Mouse (Mus musculus): ENCODE data around the gene Pla2g5. TPM values are rescaled to one million over a fixed set of nuclear protein-coding genes. Genes with fewer than 3 reads are reported as not detected.

Pla2g5 gene
- polyA plus RNA-seq, 1 experiment = 14.3 TPM

DNA sequence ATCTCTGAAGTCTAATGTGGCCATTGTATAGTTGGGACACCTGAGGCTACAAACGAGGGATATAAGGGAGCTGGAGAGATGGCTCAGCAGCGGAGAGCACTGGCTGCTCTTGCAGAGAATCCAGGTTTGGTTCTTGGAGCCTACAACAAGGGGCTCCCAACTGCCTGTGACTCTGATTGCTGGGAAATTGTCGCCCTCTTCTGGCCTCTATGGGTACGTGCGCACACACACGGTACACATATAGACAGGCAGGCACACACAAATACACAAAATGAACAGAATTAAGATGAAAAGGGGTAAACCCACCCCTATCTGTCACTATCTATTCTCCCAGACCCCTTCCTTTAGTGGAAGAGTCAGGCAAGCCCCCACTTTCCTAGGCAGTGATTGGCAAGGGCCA, 110.7 kb downstream of the Pla2g5 start:
- Histone ChIP-seq H3K36me3 (ENCODE audit: control insufficient read depth, insufficient read depth, low read length) (no peaks in the 10 kb centered on the region), H3K27ac (ENCODE audit: control insufficient read depth, insufficient read depth, low read depth, low read length) (no peak overlapping the region), H3K4me3 (ENCODE audit: control insufficient read depth, low read depth, low read length) (no peak overlapping the region), H3K4me1 (ENCODE audit: control insufficient read depth, insufficient read depth, low read length) (no peaks in the 10 kb centered on the region), H3K27me3 (ENCODE audit: control insufficient read depth, insufficient read depth, low read length) (no peaks in the 10 kb centered on the region)
- peak; percentile 42; the same call in 1 of the 2 replicates for TF ChIP-seq CTCF (IDR thresholded peaks at IDR 0.05; ENCODE audit: control insufficient read depth, insufficient read depth, insufficient replicate concordance, low read depth, low read length)
- no peak for TF ChIP-seq POLR2A (IDR thresholded peaks at IDR 0.05; ENCODE audit: control insufficient read depth, low read depth, low read length)

Other genes starting within 250 kb of the Pla2g5 start
- gene Vwa5b1, start 227.6 kb downstream of the Pla2g5 start, polyA plus RNA-seq (2012; rRNA removed) = 24.8 and 30.2 TPM in 2 replicates
- 148 and 161 TPM in 2 replicates for gene Pla2g2c, start 138.7 kb downstream of the Pla2g5 start, polyA plus RNA-seq (2012; rRNA removed)
- 371 and 394 TPM in 2 replicates for gene Ubxn10, start 126.3 kb downstream of the Pla2g5 start, polyA plus RNA-seq (2012; rRNA removed)
- not detected in 2 replicates for gene Pla2g2f, start 105.9 kb downstream of the Pla2g5 start, polyA plus RNA-seq (2012; rRNA removed)
- gene Pla2g2d, start 87.7 kb downstream of the Pla2g5 start, polyA plus RNA-seq (2012; rRNA removed) = 0.36 and 0.38 TPM in 2 replicates
- gene Gm13030, start 10.5 kb upstream of the Pla2g5 start, polyA plus RNA-seq (2012; rRNA removed) = not detected in 2 replicates
- 0.19 TPM in 1 of 2 replicates, not detected in the other for gene Pla2g2e, start 14.5 kb upstream of the Pla2g5 start, polyA plus RNA-seq (2012; rRNA removed)
- 74.6 and 80.0 TPM in 2 replicates for gene Otud3, start 50.5 kb upstream of the Pla2g5 start, polyA plus RNA-seq (2012; rRNA removed)
- 0.46 TPM in 1 of 2 replicates, not detected in the other for gene Rnf186, start 103.6 kb upstream of the Pla2g5 start, polyA plus RNA-seq (2012; rRNA removed)
- 3.3 and 3.4 TPM in 2 replicates for gene Tmco4, start 109.4 kb upstream of the Pla2g5 start, polyA plus RNA-seq (2012; rRNA removed)
- 0.15 and 0.17 TPM in 2 replicates for gene Htr6, start 212.1 kb upstream of the Pla2g5 start, polyA plus RNA-seq (2012; rRNA removed)
- gene Nbl1, start 229.5 kb upstream of the Pla2g5 start, polyA plus RNA-seq (2012; rRNA removed) = 5.4 and 10.1 TPM in 2 replicates